Mouse (Mus musculus) inflammation-experienced regulatory T-cells, adult 6 months (primary cell): ENCODE measurements around the gene 4921539E11Rik. TPM values are rescaled to one million over a fixed set of nuclear protein-coding genes. Genes with fewer than 3 reads are reported as not detected.

Experiments
- ATAC-seq: one replicate; pipeline ENCODE4 v1.8.0; 2017
- polyA plus RNA-seq, 3 experiments: library from polyadenylated mRNA; unstranded; fragments of 100-300 nt; shearing (Covaris generic); gene quantifications; one replicate each; pipeline ENCODE4 v1.2.1; 2017

The 4921539E11Rik gene
- polyA plus RNA-seq, 3 experiments from 2014 or later = not detected

- ATAC-seq = no peak
These were observed 58.5 kb downstream of the 4921539E11Rik start for GRCm38 (mm10) chr4:103232156-103232555.

- no peak for ATAC-seq
These were observed 67.8 kb downstream of the 4921539E11Rik start for GRCm38 (mm10) chr4:103222854-103223253.

- no peak for ATAC-seq
These were observed 68.9 kb downstream of the 4921539E11Rik start for GRCm38 (mm10) chr4:103221789-103222188.

- no peak for ATAC-seq
These were observed 71.7 kb downstream of the 4921539E11Rik start for GRCm38 (mm10) chr4:103219011-103219410.

GRCm38 (mm10) chr4:103216046-103216445 lies 74.6 kb downstream of the 4921539E11Rik start:
- peak; percentile 59 for ATAC-seq

GRCm38 (mm10) chr4:103214925-103215820 lies 75.5 kb downstream of the 4921539E11Rik start, which contains the start of gene Slc35d1:
Gene Slc35d1, minus strand, starts transcription at chr4:103215164.
- ATAC-seq = peak; percentile 46

GRCm38 (mm10) chr4:103214498-103214924 lies 76.2 kb downstream of the 4921539E11Rik start:
- peak; percentile 76 for ATAC-seq

- ATAC-seq = peak; percentile 36
These were observed 76.7 kb downstream of the 4921539E11Rik start for GRCm38 (mm10) chr4:103213859-103214497.

- no peak for ATAC-seq
These were observed 82.1 kb downstream of the 4921539E11Rik start for GRCm38 (mm10) chr4:103208553-103208952.

GRCm38 (mm10) chr4:103203646-103204045 lies 87.0 kb downstream of the 4921539E11Rik start:
- no peak for ATAC-seq

GRCm38 (mm10) chr4:103200046-103200445 lies 90.6 kb downstream of the 4921539E11Rik start:
- no peak for ATAC-seq

GRCm38 (mm10) chr4:103199086-103199485 lies 91.6 kb downstream of the 4921539E11Rik start:
- no peak for ATAC-seq

- ATAC-seq = no peak
These were observed 93.3 kb downstream of the 4921539E11Rik start for GRCm38 (mm10) chr4:103197401-103197800.

GRCm38 (mm10) chr4:103192421-103192820 lies 98.2 kb downstream of the 4921539E11Rik start:
- no peak for ATAC-seq

- no peak for ATAC-seq
These were observed 101.7 kb downstream of the 4921539E11Rik start for GRCm38 (mm10) chr4:103188786-103189640.

Other genes starting within 250 kb of the 4921539E11Rik start
- gene Mier1, start 176.5 kb downstream of the 4921539E11Rik start, polyA plus RNA-seq = 10 to 100 TPM; 67.5 to 88.1 (median 83.0) TPM
- 1 to 10 TPM; 1.2 to 2.1 (median 1.4) TPM for gene Wdr78, start 176.3 kb downstream of the 4921539E11Rik start, polyA plus RNA-seq
- 10 to 100 TPM; 21.1 to 24.4 (median 24.2) TPM for gene Slc35d1, start 75.7 kb downstream of the 4921539E11Rik start, polyA plus RNA-seq
- 10 to 100 TPM; 21.6 to 35.0 (median 28.3) TPM for gene Oma1, start 22.9 kb upstream of the 4921539E11Rik start, polyA plus RNA-seq